Mouse (Mus musculus): ENCODE results near the gene Atg4d.
"Not testable (repeated sequence)": the region's sequence is repeated elsewhere in the genome, so short reads cannot be mapped to it uniquely, and the experiment has no call there.

Gene Atg4d

DNA sequence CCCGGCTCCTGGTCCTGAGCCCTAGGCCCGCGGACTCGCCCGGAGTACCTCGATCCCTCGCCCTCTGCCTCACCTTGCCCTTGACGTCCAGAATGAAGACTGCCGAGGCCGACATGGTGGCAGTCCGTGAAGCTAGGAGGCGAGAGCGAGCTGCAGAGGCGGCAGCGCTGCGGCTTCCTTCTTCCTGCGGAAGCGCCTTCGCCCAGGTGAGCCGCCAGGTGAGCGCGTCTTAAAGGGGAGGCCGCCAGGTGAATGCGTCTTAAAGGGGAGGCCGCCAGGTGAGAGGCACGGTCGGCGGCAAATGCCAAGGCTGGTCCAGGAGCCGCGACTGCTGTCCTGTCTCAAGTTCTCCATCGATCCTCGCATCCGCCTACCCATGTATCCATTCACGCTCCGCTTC, 47.0 kb downstream of the Atg4d start, which contains the start of gene Ap1m2:
TSS of gene Ap1m2 (minus strand) at position 204 of the 400 bp plus-strand sequence.
- peak; percentile 11 for DNase-seq (ENCODE audit: low read depth, low spot score)

GRCm38 (mm10) chr9:21313394-21313793, 48.3 kb downstream of the Atg4d start:
- DNase-seq (ENCODE audit: low read depth, low spot score) = peak; percentile 80

DNA sequence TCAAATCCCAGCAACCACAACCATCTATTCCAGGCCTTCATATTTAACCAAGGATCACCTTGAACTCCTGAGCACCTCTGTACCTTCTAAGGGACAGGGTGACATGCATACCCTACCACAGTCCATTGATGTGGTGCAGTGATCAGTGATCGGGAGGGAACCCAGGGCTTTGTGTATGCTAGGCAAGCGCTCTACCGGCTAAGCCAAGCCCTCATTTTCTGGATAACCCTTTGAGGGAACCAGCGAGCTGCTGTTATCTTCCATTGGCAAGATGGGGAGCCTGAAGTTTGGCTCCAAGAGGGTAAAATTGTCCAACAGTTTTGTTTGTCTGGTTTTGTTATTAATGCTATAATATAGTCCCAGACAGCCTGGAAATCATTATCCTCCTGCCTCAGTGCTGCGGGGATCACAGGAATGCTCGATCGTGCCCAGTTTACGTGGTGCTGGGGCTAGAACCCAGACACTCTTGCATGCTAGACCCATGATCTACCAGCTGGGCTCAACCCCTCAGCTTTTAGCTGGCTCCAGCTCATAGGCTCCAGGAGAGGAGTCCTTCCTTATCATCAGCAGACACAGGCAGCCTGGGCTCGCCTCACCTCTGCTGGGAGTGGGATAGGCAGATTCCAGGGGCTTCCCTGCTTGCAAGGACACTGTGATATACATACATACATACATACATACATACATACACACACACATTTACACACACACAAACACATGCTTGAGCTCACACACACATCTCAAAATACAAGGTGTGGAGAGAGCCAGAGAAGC, 49.5 kb downstream of the Atg4d start:
- DNase-seq (ENCODE audit: low read depth, low spot score) = peak; percentile 3

DNA sequence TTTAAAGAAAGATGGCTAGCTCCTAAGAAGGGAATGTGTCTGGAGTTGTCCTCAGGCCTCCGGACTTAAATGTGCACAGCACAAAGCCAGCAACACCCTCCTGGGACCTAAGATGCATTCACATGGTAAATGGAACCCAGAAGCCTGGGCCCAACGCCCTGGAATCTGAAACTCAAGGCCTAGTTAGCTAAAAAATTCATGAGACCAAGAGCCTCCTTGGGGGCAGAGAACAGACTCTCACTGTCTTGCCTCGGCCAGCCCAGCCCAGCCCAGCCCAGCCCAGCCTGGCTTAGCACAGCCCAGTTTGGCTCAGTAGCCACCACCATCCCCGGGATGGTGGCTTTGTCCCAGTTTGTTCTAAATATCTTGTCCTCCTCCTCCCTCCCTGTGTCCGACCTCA, 50.3 kb downstream of the Atg4d start:
- no peak for DNase-seq (ENCODE audit: low read depth, low spot score)

- peak; percentile 64 for DNase-seq (ENCODE audit: low read depth, low spot score)
These were observed 51.6 kb downstream of the Atg4d start for GRCm38 (mm10) chr9:21316696-21317095.

GRCm38 (mm10) chr9:21318792-21319191, 53.7 kb downstream of the Atg4d start:
- no peak for DNase-seq (ENCODE audit: low read depth, low spot score)

DNA sequence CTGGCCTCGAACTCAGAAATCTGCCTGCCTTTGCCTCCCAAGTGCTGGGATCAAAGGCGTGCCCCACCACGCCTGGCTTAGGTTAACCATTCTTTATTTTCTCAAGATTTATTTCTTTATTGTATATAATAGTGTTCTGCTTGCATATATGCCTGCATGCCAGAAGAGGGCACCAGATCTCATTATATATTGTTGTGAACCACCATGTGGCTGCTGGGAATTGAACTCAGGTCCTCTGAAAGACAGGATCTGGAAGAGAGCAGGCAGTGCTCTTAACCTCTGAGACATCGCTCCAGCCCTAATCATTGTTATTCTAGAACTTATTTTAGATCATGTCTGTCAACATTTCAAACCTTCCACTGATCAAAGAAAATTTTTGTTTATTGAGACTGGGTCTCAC, 54.4 kb downstream of the Atg4d start:
- DNase-seq (ENCODE audit: low read depth, low spot score) = no peak

- DNase-seq (ENCODE audit: low read depth, low spot score) = no peak
These were observed 55.2 kb downstream of the Atg4d start for GRCm38 (mm10) chr9:21320280-21320618.

GRCm38 (mm10) chr9:21320619-21321512, 55.8 kb downstream of the Atg4d start, which contains the start of gene Slc44a2:
TSS of gene Slc44a2 (plus strand) at chr9:21320698.
- peak; percentile 87 for DNase-seq (ENCODE audit: low read depth, low spot score)

DNA sequence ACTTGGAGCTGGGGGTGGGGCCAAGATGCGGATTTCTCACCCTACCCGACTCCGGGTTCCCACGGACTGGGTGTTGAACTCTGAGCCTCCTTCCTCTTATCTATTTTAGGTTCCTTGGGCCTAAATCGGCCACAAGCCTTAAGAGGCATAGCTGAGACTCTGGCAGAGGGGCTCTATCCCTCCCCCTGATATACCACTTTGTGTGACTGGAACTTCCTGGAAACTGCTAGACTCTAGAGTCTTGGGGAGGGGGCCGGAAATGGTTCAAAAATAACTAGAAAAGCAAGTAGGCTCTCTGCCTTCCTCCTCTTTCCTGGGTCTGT, 56.4 kb downstream of the Atg4d start:
- DNase-seq (ENCODE audit: low read depth, low spot score) = peak; percentile 82

GRCm38 (mm10) chr9:21322211-21322916, 57.3 kb downstream of the Atg4d start:
- DNase-seq (ENCODE audit: low read depth, low spot score) = peak; percentile 73

DNA sequence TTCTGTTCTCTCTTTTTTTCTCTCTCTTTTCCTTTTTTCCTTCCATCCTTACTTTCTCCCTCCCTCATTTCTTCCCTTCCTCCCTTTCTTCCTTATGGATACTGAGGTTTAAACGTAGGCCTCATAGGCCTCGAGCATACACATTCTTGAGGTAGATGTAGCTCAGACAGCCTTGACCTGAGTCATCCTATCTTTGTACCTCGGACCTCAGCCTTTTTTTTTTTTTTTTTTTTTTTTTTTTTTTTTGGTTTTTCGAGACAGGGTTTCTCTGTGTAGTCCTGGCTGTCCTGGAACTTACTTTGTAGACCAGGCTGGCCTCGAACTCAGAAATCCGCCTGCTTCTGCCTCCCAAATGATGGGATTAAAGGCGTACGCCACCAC, 57.8 kb downstream of the Atg4d start:
- not testable (repeated sequence) for DNase-seq (ENCODE audit: low read depth, low spot score)

DNA sequence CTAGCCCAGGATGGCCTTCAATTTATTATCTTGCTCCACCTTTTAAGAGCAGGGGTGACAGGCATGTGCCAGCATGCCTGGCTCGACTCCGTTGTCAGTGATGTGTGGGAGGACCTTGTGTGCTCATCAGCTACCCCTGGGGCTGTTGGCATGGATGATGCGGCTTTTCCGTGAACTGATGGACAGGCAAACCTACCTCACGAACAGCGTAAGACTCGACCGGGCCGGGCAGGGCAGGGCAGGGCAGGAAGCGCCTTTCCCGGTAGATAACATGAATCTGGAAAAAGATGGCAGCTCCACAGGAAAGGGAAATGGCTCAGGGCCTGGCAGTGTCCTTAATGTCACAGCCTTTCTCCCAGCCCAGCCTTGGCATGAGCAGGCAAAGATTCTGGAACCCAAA, 59.2 kb downstream of the Atg4d start:
- DNase-seq (ENCODE audit: low read depth, low spot score) = peak; percentile 44

Data from CD4-positive helper T cell, adult 2 months (primary cell).